ENCODE assay signal across 12 mouse cellular contexts in genomic region chr12:107950667-107951179, GRCm38 (mm10). TPM values are rescaled to one million over a fixed set of nuclear protein-coding genes. Genes with fewer than 3 reads are reported as not detected.
DNase-seq lines count a peak whose midpoint lies in the region; ATAC-seq and TF ChIP-seq lines count a peak whose summit lies in the region.
"Had no signal": no experiment of that assay in that cellular context is flagged by ENCODE, and none has a peak within 500 bp of the region (broad histone marks: within the 10 kb centered on the region; RNA-seq: fewer than 3 reads in every experiment).

No protein-coding gene starts in this region.

- intact Hi-C loops in gastrocnemius, adult 2 months (cut with DNase I) = no loop called here

- ATAC-seq in midbrain, embryonic 13.5 days = no peak
- ATAC-seq in midbrain, embryonic 11.5 days (ENCODE audit: low FRiP score) = no peak
- ATAC-seq in intestine, embryonic 16.5 days = no peak
- no peak for ATAC-seq in stomach, postnatal 0 days (ENCODE audit: low FRiP score, low TSS enrichment)

- H3K36me3 ChIP-seq in midbrain, embryonic 13.5 days = no peaks in the 10 kb centered on the region
- H3K36me3 ChIP-seq in midbrain, embryonic 11.5 days (ENCODE audit: control insufficient read depth, insufficient read depth, low read length) = no peaks in the 10 kb centered on the region
- no peaks in the 10 kb centered on the region for H3K36me3 ChIP-seq in intestine, embryonic 16.5 days (ENCODE audit: control insufficient read depth, insufficient read depth, low read length)
- H3K36me3 ChIP-seq in stomach, postnatal 0 days (ENCODE audit: control insufficient read depth, insufficient read depth, low read length) = no peaks in the 10 kb centered on the region

- no peaks in the 10 kb centered on the region for H3K27me3 ChIP-seq in midbrain, embryonic 13.5 days
- H3K27me3 ChIP-seq in midbrain, embryonic 11.5 days (ENCODE audit: control insufficient read depth, insufficient read depth, low read length) = no peaks in the 10 kb centered on the region
- H3K27me3 ChIP-seq in intestine, embryonic 16.5 days (replicated peaks; ENCODE audit: control insufficient read depth, insufficient read depth, low read length) = no peaks in the 10 kb centered on the region
- no peaks in the 10 kb centered on the region for H3K27me3 ChIP-seq in stomach, postnatal 0 days (ENCODE audit: control insufficient read depth, insufficient read depth, low read length)

- peaks cover 48% of the 10 kb centered on the region for H3K4me1 ChIP-seq in midbrain, embryonic 13.5 days (replicated peaks)
- H3K4me1 ChIP-seq in midbrain, embryonic 11.5 days (ENCODE audit: control insufficient read depth, insufficient read depth, low read length) = peaks cover 8% of the 10 kb centered on the region; the same call in 1 of the 2 replicates
- H3K4me1 ChIP-seq in intestine, embryonic 16.5 days (ENCODE audit: control insufficient read depth, insufficient read depth, low read length) = peaks cover 54% of the 10 kb centered on the region
- H3K4me1 ChIP-seq in stomach, postnatal 0 days (replicated peaks; ENCODE audit: control insufficient read depth, insufficient read depth) = peaks cover 7% of the 10 kb centered on the region; the same call in 1 of the 2 replicates

- 65% methylated on average over 20 of the region's 20 CpGs for WGBS in midbrain, embryonic 13.5 days
- 77% methylated on average over 20 of the region's 20 CpGs for WGBS in midbrain, embryonic 11.5 days
- 49% methylated on average over 20 of the region's 20 CpGs for WGBS in intestine, embryonic 16.5 days
- WGBS in stomach, postnatal 0 days = 33% methylated on average over 20 of the region's 20 CpGs

- peak overlapping the region; percentile 11; the same call in 1 of the 2 replicates for H3K4me2 ChIP-seq in midbrain, embryonic 13.5 days (replicated peaks)
- H3K4me2 ChIP-seq in midbrain, embryonic 11.5 days = no peak overlapping the region
- peak overlapping the region; percentile 37 for H3K4me2 ChIP-seq in intestine, embryonic 16.5 days (ENCODE audit: low read depth, low read length)
- peak overlapping the region; percentile 30; the same call in 1 of the 2 replicates for H3K4me2 ChIP-seq in stomach, postnatal 0 days (replicated peaks; ENCODE audit: low read depth)

- no peak for TF ChIP-seq EP300 in stomach, postnatal 0 days (optimal IDR thresholded peaks at IDR 0.05)

- H3K9ac ChIP-seq in midbrain, embryonic 13.5 days (replicated peaks) = no peak overlapping the region
- H3K9ac ChIP-seq in midbrain, embryonic 11.5 days (ENCODE audit: low read length) = no peak overlapping the region
- no peak overlapping the region for H3K9ac ChIP-seq in intestine, embryonic 16.5 days (ENCODE audit: low read depth, low read length)
- no peak overlapping the region for H3K9ac ChIP-seq in stomach, postnatal 0 days (ENCODE audit: low read length)

- no peak for TF ChIP-seq CTCF in gastrocnemius, adult 2 months (IDR thresholded peaks at IDR 0.05)
- no peak; the same call in 1 of the 2 replicates for TF ChIP-seq CTCF in stomach, postnatal 0 days (IDR thresholded peaks at IDR 0.05; ENCODE audit: low read depth)

- H3K9me3 ChIP-seq in midbrain, embryonic 13.5 days = no peaks in the 10 kb centered on the region
- H3K9me3 ChIP-seq in midbrain, embryonic 11.5 days (ENCODE audit: control insufficient read depth, low read length) = no peaks in the 10 kb centered on the region
- no peaks in the 10 kb centered on the region for H3K9me3 ChIP-seq in intestine, embryonic 16.5 days (ENCODE audit: control insufficient read depth, low read length)
- H3K9me3 ChIP-seq in stomach, postnatal 0 days (ENCODE audit: control insufficient read depth, low read length) = no peaks in the 10 kb centered on the region

- H3K27ac ChIP-seq in gastrocnemius, adult 2 months = no peak overlapping the region
- peak overlapping the region; percentile 51; the same call in 1 of the 2 replicates for H3K27ac ChIP-seq in midbrain, embryonic 13.5 days
- H3K27ac ChIP-seq in midbrain, embryonic 11.5 days (ENCODE audit: low read depth, low read length) = no peak overlapping the region
- H3K27ac ChIP-seq in intestine, embryonic 16.5 days (ENCODE audit: low read length) = no peak overlapping the region
- H3K27ac ChIP-seq in stomach, postnatal 0 days (replicated peaks) = no peak overlapping the region

- DNase-seq in gastrocnemius, adult 2 months = no peak
- DNase-seq in gastrocnemius, postnatal 25 days = no peak
- no peak for DNase-seq in midbrain, embryonic 11.5 days (ENCODE audit: low spot score, missing footprints)
- no peak for DNase-seq in stomach, postnatal 0 days (ENCODE audit: low spot score)
- no peak for DNase-seq in spleen, postnatal 14 days (ENCODE audit: low spot score in 2 of 2)
- DNase-seq in urinary bladder, adult 18-20 months (ENCODE audit: low spot score in 2 of 2) = no peak
- DNase-seq: B cell, adult 2 months; gastrocnemius, postnatal 10 days; kidney, adult 18-20 months; lung, adult 18-20 months had no signal

- H3K4me3 ChIP-seq in gastrocnemius, adult 2 months = peak overlapping the region; percentile 11; the same call in 1 of the 2 replicates
- H3K4me3 ChIP-seq in midbrain, embryonic 13.5 days (replicated peaks) = no peak overlapping the region
- H3K4me3 ChIP-seq in midbrain, embryonic 11.5 days (ENCODE audit: low read depth, low read length) = no peak overlapping the region
- no peak overlapping the region for H3K4me3 ChIP-seq in intestine, embryonic 16.5 days (ENCODE audit: low read length)
- no peak overlapping the region for H3K4me3 ChIP-seq in stomach, postnatal 0 days (ENCODE audit: low read depth, low read length)

RNA-seq across cellular contexts. Expression of gene Bcl11b, which starts 52.7 kb away (rescaled TPM):
- total RNA-seq in gastrocnemius, adult 2 months (2021) = under 1 TPM in 1 of 2 experiments, not detected in 1; 0.11 TPM
- total RNA-seq in gastrocnemius, postnatal 25 days (2021) = under 1 TPM in 1 of 2 experiments, not detected in 1; 0.27 TPM
- 19.2 and 27.0 TPM in 2 replicates for polyA plus RNA-seq in midbrain, embryonic 13.5 days (2015; fragmentation: Nextera tagmentation; extraction: Ambion mirVana)
- 4.5 and 6.3 TPM in 2 replicates for polyA plus RNA-seq in midbrain, embryonic 11.5 days (2014; fragmentation: Nextera tagmentation; extraction: Ambion mirVana)
- polyA plus RNA-seq in intestine, embryonic 16.5 days (2015; fragmentation: Nextera tagmentation; extraction: Ambion mirVana) = 3.4 and 5.5 TPM in 2 replicates
- polyA plus RNA-seq in stomach, postnatal 0 days (2015; fragmentation: Nextera tagmentation; extraction: Ambion mirVana) = 4.6 TPM in 2 replicates
